Mouse (Mus musculus) heart, embryonic 13.5 days (tissue): ENCODE data around the gene Ndufv3. TPM values are rescaled to one million over a fixed set of nuclear protein-coding genes. Genes with fewer than 3 reads are reported as not detected.

Experiments
- ATAC-seq: fragments of 200-750 bp; cut with Nextera tagmentation; 2 replicates; pipeline ENCODE4 v1.8.0; 2017; ENCODE audit warnings: moderate TSS enrichment; ENCODE audit not compliant: insufficient number of reproducible peaks, low FRiP score, low TSS enrichment; ENCODE audit errors: extremely low read depth
- H3K27ac ChIP-seq: fragments of 300-500 bp; sonication (generic); replicated peaks from 2 replicates; pipeline ENCODE4 v1.5.1; 2015; ENCODE audit warnings: moderate library complexity, mild to moderate bottlenecking, inconsistent platforms
- H3K27me3 ChIP-seq: fragments of 300-500 bp; sonication (generic); replicated peaks from 2 replicates; pipeline ENCODE4 v1.6.1; 2015; ENCODE audit warnings: mild to moderate bottlenecking, inconsistent platforms
- H3K36me3 ChIP-seq: fragments of 300-500 bp; sonication (generic); 2 replicates; pipeline ENCODE4 v1.6.1; 2015; ENCODE audit warnings: mild to moderate bottlenecking, inconsistent platforms
- H3K4me1 ChIP-seq: fragments of 300-500 bp; sonication (generic); 2 replicates; pipeline ENCODE4 v1.6.1; 2015; ENCODE audit warnings: inconsistent platforms
- H3K4me2 ChIP-seq: fragments of 300-500 bp; sonication (generic); 2 replicates; pipeline ENCODE4 v1.6.1; 2015; ENCODE audit warnings: inconsistent platforms, mild to moderate bottlenecking, moderate library complexity
- H3K4me3 ChIP-seq: fragments of 300-500 bp; sonication (generic); 2 replicates; pipeline ENCODE4 v1.5.1; 2015; ENCODE audit warnings: moderate library complexity, mild to moderate bottlenecking, inconsistent platforms
- H3K9ac ChIP-seq: fragments of 300-500 bp; sonication (generic); 2 replicates; pipeline ENCODE4 v1.6.1; 2015; ENCODE audit warnings: inconsistent platforms, mild to moderate bottlenecking, moderate library complexity
- H3K9me3 ChIP-seq: fragments of 300-500 bp; sonication (generic); 2 replicates; pipeline ENCODE4 v1.6.1; 2016; ENCODE audit warnings: inconsistent platforms
- WGBS: fragments of 180-500 bp; shearing (Covaris S2); methylation state at CpG from one replicate; pipeline ENCODE4 v1.1.7; 2015; ENCODE audit warnings: mixed read lengths; 5-methylcytosine and 5-hydroxymethylcytosine counted together
- microRNA-seq: library from miRNA; unstranded; fragments of <30 nt; microRNA quantifications from one replicate; pipeline ENCODE4, GENCODE M21; 2016
- polyA plus RNA-seq: library from polyadenylated mRNA; unstranded; fragments of >200 nt; fragmentation: Nextera tagmentation; extraction: Ambion mirVana; gene quantifications from 2 replicates; pipeline ENCODE4 v1.2.1, GENCODE M21; 2015

The Ndufv3 gene
- polyA plus RNA-seq, 1 experiment from 2014 or later: 523 TPM

DNA sequence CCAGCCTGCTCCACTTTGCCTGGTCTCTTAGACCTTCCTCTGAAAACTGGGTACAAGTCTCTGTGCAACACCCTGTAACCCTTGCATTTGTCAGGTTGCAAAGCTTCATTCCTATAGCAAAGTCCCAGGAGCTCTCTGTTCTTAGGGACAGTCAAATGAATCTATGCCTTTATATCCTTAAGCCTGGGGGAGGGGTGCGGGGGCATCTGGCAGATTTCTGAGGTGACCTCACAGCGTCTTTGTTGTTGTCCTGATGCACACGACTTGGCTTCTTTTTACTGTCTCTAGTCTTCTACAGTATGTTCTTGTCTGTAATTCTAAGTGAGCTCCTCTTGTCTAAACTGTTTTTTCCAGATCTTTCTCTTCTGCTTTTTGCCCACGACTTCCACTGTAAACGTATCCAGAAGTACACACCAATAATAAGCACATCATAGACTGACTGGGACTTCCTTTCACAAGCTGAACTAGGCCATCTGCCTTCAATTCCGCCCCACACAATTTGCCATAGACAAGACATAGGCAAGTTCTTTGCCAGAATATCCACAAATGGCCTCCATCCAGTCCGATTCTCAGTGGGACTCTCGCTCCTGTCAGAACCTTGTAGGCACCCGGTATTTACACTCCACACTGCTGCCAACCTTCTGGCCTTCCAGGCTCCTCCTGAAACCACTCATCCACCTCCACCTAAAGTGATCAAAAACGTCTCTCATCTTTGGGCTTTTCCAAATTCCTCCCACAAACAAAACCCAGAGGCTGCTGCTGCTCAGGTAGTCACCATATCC is 56.7 kb downstream of the Ndufv3 start:
- Histone ChIP-seq H3K9me3 (no peaks in the 10 kb centered on the region), H3K4me2 (no peak overlapping the region), H3K27ac (no peak overlapping the region), H3K4me1 (peaks cover 36% of the 10 kb centered on the region), H3K4me3 (no peak overlapping the region), H3K9ac (no peak overlapping the region), H3K36me3 (no peaks in the 10 kb centered on the region), H3K27me3 (no peaks in the 10 kb centered on the region)
- no peak for ATAC-seq
- 81% methylated on average over 10 of the region's 10 CpGs for WGBS

DNA sequence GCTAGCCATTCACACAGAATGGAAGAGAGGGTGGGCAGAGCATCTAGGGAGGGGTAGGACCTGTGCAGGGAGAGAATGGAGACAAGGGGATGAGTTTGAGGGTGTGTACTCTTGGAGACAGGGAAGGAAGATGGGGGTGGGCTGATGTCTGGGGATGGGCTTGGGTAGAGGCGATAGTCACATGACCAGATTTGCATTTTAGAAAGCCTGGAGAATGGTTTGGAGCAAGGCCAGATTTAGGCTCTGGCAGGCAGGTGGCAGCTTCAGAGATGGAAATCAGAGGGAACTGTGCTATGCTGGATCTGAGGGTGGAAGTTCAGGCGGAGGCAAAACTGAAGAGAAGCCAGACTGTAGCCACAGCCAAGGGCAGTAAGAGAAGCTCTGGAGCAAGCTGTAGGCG is 60.4 kb downstream of the Ndufv3 start:
- peaks cover 10% of the 10 kb centered on the region for H3K36me3 ChIP-seq
- H3K27ac ChIP-seq: no peak overlapping the region
- no peaks in the 10 kb centered on the region for H3K9me3 ChIP-seq
- no peak overlapping the region for H3K9ac ChIP-seq
- no peak for ATAC-seq
- no peaks in the 10 kb centered on the region for H3K27me3 ChIP-seq
- WGBS: 66% methylated on average over 3 of the region's 3 CpGs
- no peak overlapping the region for H3K4me3 ChIP-seq
- peaks cover 27% of the 10 kb centered on the region for H3K4me1 ChIP-seq
- no peak overlapping the region for H3K4me2 ChIP-seq

Small RNA genes within 50 kb of the gene (microRNA-seq; reads per million reads assigned to microRNA genes)
- not detected for gene Gm24970

Other genes with a start within 250 kb of the Ndufv3 start
- gene Rsph1, start 242.7 kb upstream of the Ndufv3 start, polyA plus RNA-seq: 1.4 and 1.6 TPM in 2 replicates
- 6.5 and 6.7 TPM in 2 replicates for gene Slc37a1, start 233.3 kb upstream of the Ndufv3 start, polyA plus RNA-seq
- 7.3 TPM in 2 replicates for gene Pde9a, start 133.9 kb upstream of the Ndufv3 start, polyA plus RNA-seq
- 21.9 and 24.0 TPM in 2 replicates for gene Wdr4, start 135 bp upstream of the Ndufv3 start, polyA plus RNA-seq
- gene Pknox1, start 44.6 kb downstream of the Ndufv3 start, polyA plus RNA-seq: 14.7 and 15.0 TPM in 2 replicates
- gene Cbs, start 117.1 kb downstream of the Ndufv3 start, polyA plus RNA-seq: 1.1 and 1.8 TPM in 2 replicates
- gene U2af1, start 138.8 kb downstream of the Ndufv3 start, polyA plus RNA-seq: 184 and 213 TPM in 2 replicates
- not detected in 2 replicates for gene Cryaa, start 157.7 kb downstream of the Ndufv3 start, polyA plus RNA-seq